Mouse (Mus musculus) lung, adult 2 months (tissue): ENCODE measurements at regions not wholly inside any gene's neighbourhood (a gene's known extent, or its start where the extent isn't known, plus 50 kb on each side); places are given as distances from the start of the nearest gene placed in this dataset.

ENCODE experiments used
- CTCF ChIP-seq: fragments of 200-500 bp; IDR thresholded peaks from 2 replicates; pipeline ENCODE4 v1.5.1; 2011; ENCODE audit warnings: mild to moderate bottlenecking, low read length, control low read depth; ENCODE audit not compliant: insufficient read depth
- POLR2A ChIP-seq: fragments of 200-500 bp; IDR thresholded peaks from 2 replicates; pipeline ENCODE4 v1.6.1; 2011; ENCODE audit warnings: low read depth, mild to moderate bottlenecking, control low read depth, low read length, borderline replicate concordance; ENCODE audit errors: extremely low read depth

DNA sequence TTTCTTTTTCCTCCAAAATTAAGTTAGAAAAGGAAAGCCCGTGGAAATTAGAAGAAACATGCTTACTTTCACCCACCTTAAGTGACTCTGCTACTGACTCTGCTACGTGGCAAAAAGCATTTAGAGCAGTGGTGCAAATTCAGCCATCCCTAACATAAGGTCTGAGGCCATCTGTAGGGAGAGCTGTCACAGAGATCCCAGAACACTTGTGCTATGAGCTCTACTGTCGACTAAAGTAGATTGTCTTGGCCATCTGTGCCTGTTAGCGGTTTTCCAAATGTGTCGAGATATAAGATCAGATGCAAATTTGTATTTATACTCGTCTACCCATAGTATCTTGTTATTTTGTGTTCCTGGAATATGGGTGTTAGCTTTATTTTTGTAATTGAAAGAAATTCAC lies 52.7 kb upstream of the Robo2 start:
- no peak for TF ChIP-seq POLR2A
- TF ChIP-seq CTCF: no peak
